Comparison of ENCODE assay signal across 29 mouse cellular contexts in genomic region chr9:13500045-13500444, GRCm38 (mm10). TPM values are rescaled to one million over a fixed set of nuclear protein-coding genes. Genes with fewer than 3 reads are reported as not detected.
DNase-seq lines count a peak whose midpoint lies in the region; ATAC-seq lines count a peak whose summit lies in the region.
"Had no signal": no experiment of that assay in that cellular context is flagged by ENCODE, and none has a peak within 500 bp of the region (broad histone marks: within the 10 kb centered on the region; RNA-seq: fewer than 3 reads in every experiment).

No protein-coding gene starts in this region.

- ATAC-seq in cerebellum, adult (ENCODE audit: insufficient number of reproducible peaks, low FRiP score, low TSS enrichment): peak; percentile 80
- ATAC-seq: activated CD4-positive, CD25-positive, alpha-beta regulatory T cell, adult 4 months; forebrain, embryonic 15.5 days; lung, postnatal 0 days had no signal

- no peak for DNase-seq in cerebellum, postnatal 4 days (ENCODE audit: low spot score in 2 of 2)
- peak; percentile 87 for DNase-seq in brain, adult 2 months (ENCODE audit: low read depth, low spot score)
- DNase-seq in cerebellum, adult 8-10 months: peak; percentile 69
- peak; percentile 78 to 84 for DNase-seq in cerebellum, postnatal 25 days
- DNase-seq in adrenal gland, postnatal 36 days: no peak
- no peak for DNase-seq in urinary bladder, adult 18-20 months (ENCODE audit: low spot score in 2 of 2)
- DNase-seq: adrenal gland, adult 2 months; gastrocnemius, postnatal 36 days; heart, adult 2 months; heart, postnatal 10 days; kidney, adult 18-20 months; kidney, postnatal 36 days; layer of hippocampus, postnatal 36 days; lung, postnatal 4 days; midbrain, embryonic 14.5 days; right cerebral cortex, postnatal 14 days had no signal

RNA-seq across cellular contexts. Expression of gene Gm17571, which starts 53.5 kb away (rescaled TPM):
- not detected for total RNA-seq in adrenal gland, postnatal 36 days (2021)
- total RNA-seq: adrenal gland, adult 2 months; adrenal gland, postnatal 4 days; CH12.LX; common myeloid progenitor, adult 5-6 weeks; ES-E14; gastrocnemius, adult 18-20 months; gastrocnemius, postnatal 36 days; heart, adult 2 months; heart, postnatal 10 days; layer of hippocampus, adult 8-10 months; layer of hippocampus, postnatal 36 days; left cerebral cortex, postnatal 10 days; liver, adult 2 months; monocyte, adult 5-6 weeks had no signal

Comparison
In these comparisons a context has a peak if more than half of its experiments do, and no peak if none do; other contexts are left out.
1. DNase-seq: peak in brain, adult 2 months (single experiment), cerebellum, adult 8-10 months (single experiment) and cerebellum, postnatal 25 days (2 of 2); none in cerebellum, postnatal 4 days (0 of 2), adrenal gland, postnatal 36 days (0 of 2) and urinary bladder, adult 18-20 months (0 of 2).